Mouse (Mus musculus) MEL (cell line): ENCODE data around the gene Ces2h. TPM values are rescaled to one million over a fixed set of nuclear protein-coding genes. Genes with fewer than 3 reads are reported as not detected.

Experiments
- DNase-seq: peaks from one replicate; pipeline ENCODE4 v3.0.0; 2011; ENCODE audit warnings: low read depth, low spot score
- H3K27ac ChIP-seq: 2 replicates; pipeline ENCODE4 v1.5.1; 2012; ENCODE audit warnings: low read depth, mild to moderate bottlenecking, control low read depth, low read length, moderate library complexity; ENCODE audit not compliant: control insufficient read depth
- H3K27me3 ChIP-seq, 2 experiments: fragments of 150-350 bp in 1 of 2; sonication (generic) in 1 of 2; 2 replicates each; pipeline ENCODE4 v1.6.1; 2012; ENCODE audit warnings: low read length in 2 of 2, mild to moderate bottlenecking in 2 of 2, improper control_type of control experiment in 1 of 2, moderate library complexity in 1 of 2; ENCODE audit not compliant: insufficient read depth in 2 of 2, control insufficient read depth in 1 of 2
- H3K36me3 ChIP-seq, 2 experiments: 2 replicates each; pipeline ENCODE4 v1.6.1; 2012 to 2014; ENCODE audit warnings: low read length in 2 of 2, improper control_type of control experiment in 1 of 2, inconsistent platforms in 1 of 2, mild to moderate bottlenecking in 1 of 2; ENCODE audit not compliant: insufficient read depth in 2 of 2, control insufficient read depth in 1 of 2
- H3K4me1 ChIP-seq, 2 experiments: fragments of 150-350 bp in 1 of 2; sonication (generic) in 1 of 2; 2 replicates each; pipeline ENCODE4 v1.6.1; 2012; ENCODE audit warnings: low read length in 2 of 2, improper control_type of control experiment in 1 of 2, mild to moderate bottlenecking in 1 of 2; ENCODE audit not compliant: insufficient read depth in 2 of 2, control insufficient read depth in 1 of 2
- H3K4me3 ChIP-seq, 2 experiments: fragments of 150-350 bp in 1 of 2; sonication (generic) in 1 of 2; 2 replicates each; pipeline ENCODE4 v1.5.1; 2012; ENCODE audit warnings: low read depth in 2 of 2, low read length in 2 of 2, mild to moderate bottlenecking in 2 of 2, moderate library complexity in 2 of 2, control low read depth in 1 of 2, improper control_type of control experiment in 1 of 2; ENCODE audit not compliant: control insufficient read depth in 1 of 2, insufficient read depth in 1 of 2
- H3K79me2 ChIP-seq: 2 replicates; pipeline ENCODE4 v1.6.1; 2012; ENCODE audit warnings: mild to moderate bottlenecking, low read length, moderate library complexity; ENCODE audit not compliant: control insufficient read depth, poor library complexity, insufficient read depth
- H3K9ac ChIP-seq: 2 replicates; pipeline ENCODE4 v1.6.1; 2012; ENCODE audit warnings: low read depth, mild to moderate bottlenecking, control low read depth, low read length, moderate library complexity; ENCODE audit not compliant: control insufficient read depth, poor library complexity, severe bottlenecking
- H3K9me3 ChIP-seq: fragments of 150-350 bp; sonication (generic); replicated peaks from 2 replicates; pipeline ENCODE4 v1.6.1; 2012; ENCODE audit warnings: mild to moderate bottlenecking, low read length, improper control_type of control experiment, moderate library complexity; ENCODE audit not compliant: insufficient read depth
- BHLHE40 ChIP-seq: IDR thresholded peaks from 2 replicates; pipeline ENCODE4 v1.6.1; 2012; ENCODE audit warnings: low read depth, mild to moderate bottlenecking, inconsistent platforms, low read length, improper control_type of control experiment, borderline replicate concordance
- CHD1 ChIP-seq: IDR thresholded peaks from 2 replicates; pipeline ENCODE4 v1.6.1; 2012; ENCODE audit warnings: low read depth, mild to moderate bottlenecking, inconsistent platforms, low read length, improper control_type of control experiment
- CTCF ChIP-seq, 3 experiments: IDR thresholded peaks in 2 of 3; conservative IDR thresholded peaks in 1 of 3; 2 replicates each; pipeline ENCODE4 v1.5.1; 2011 to 2012; ENCODE audit warnings: low read length in 3 of 3, low read depth in 2 of 3, mild to moderate bottlenecking in 2 of 3, improper control_type of control experiment in 1 of 3, inconsistent platforms in 1 of 3, mixed read lengths in 1 of 3, moderate library complexity in 1 of 3; ENCODE audit not compliant: control insufficient read depth in 1 of 3, insufficient read depth in 1 of 3, poor library complexity in 1 of 3, severe bottlenecking in 1 of 3
- ELF1 ChIP-seq: IDR thresholded peaks from 2 replicates; pipeline ENCODE4 v1.6.1; 2014; ENCODE audit warnings: low read depth, mild to moderate bottlenecking, inconsistent platforms, low read length, improper control_type of control experiment, moderate library complexity
- EP300 ChIP-seq, 2 experiments: IDR thresholded peaks; 2 replicates each; pipeline ENCODE4 v1.6.1; 2011; ENCODE audit warnings: improper control_type of control experiment in 2 of 2, low read length in 2 of 2, low read depth in 1 of 2, mild to moderate bottlenecking in 1 of 2
- ETS1 ChIP-seq: IDR thresholded peaks from 2 replicates; pipeline ENCODE4 v1.6.1; 2012; ENCODE audit warnings: low read depth, mild to moderate bottlenecking, inconsistent platforms, low read length, improper control_type of control experiment, moderate library complexity
- GABPA ChIP-seq: IDR thresholded peaks from 2 replicates; pipeline ENCODE4 v1.6.1; 2012; ENCODE audit warnings: low read depth, mild to moderate bottlenecking, inconsistent platforms, low read length, improper control_type of control experiment, moderate library complexity
- HCFC1 ChIP-seq: IDR thresholded peaks from 2 replicates; pipeline ENCODE4 v1.6.1; 2012; ENCODE audit warnings: low read depth, mild to moderate bottlenecking, inconsistent platforms, low read length, improper control_type of control experiment, moderate library complexity
- KAT2A ChIP-seq: conservative IDR thresholded peaks from 2 replicates; pipeline ENCODE4 v1.6.1; 2012; ENCODE audit warnings: low read depth, low read length, improper control_type of control experiment, inconsistent platforms
- MAFK ChIP-seq: IDR thresholded peaks from 2 replicates; pipeline ENCODE4 v1.6.1; 2011; ENCODE audit warnings: low read depth, mild to moderate bottlenecking, low read length, improper control_type of control experiment, borderline replicate concordance
- MAX ChIP-seq: IDR thresholded peaks from 2 replicates; pipeline ENCODE4 v1.6.1; 2011; ENCODE audit warnings: low read length, improper control_type of control experiment
- MAZ ChIP-seq: IDR thresholded peaks from 2 replicates; pipeline ENCODE4 v1.6.1; 2012; ENCODE audit warnings: low read depth, mild to moderate bottlenecking, inconsistent platforms, low read length, improper control_type of control experiment
- MEF2A ChIP-seq: IDR thresholded peaks from 2 replicates; pipeline ENCODE4 v1.6.1; 2014; ENCODE audit warnings: low read depth, mild to moderate bottlenecking, inconsistent platforms, low read length, improper control_type of control experiment; ENCODE audit not compliant: poor library complexity, insufficient replicate concordance, severe bottlenecking; ENCODE audit errors: extremely low read depth
- MYB ChIP-seq: IDR thresholded peaks from 2 replicates; pipeline ENCODE4 v1.6.1; 2011; ENCODE audit warnings: mild to moderate bottlenecking, low read depth, low read length, improper control_type of control experiment
- NELFE ChIP-seq: IDR thresholded peaks from 2 replicates; pipeline ENCODE4 v1.6.1; 2011; ENCODE audit warnings: low read depth, low read length, improper control_type of control experiment
- NRF1 ChIP-seq: IDR thresholded peaks from 2 replicates; pipeline ENCODE4 v1.6.1; 2014; ENCODE audit warnings: low read depth, mild to moderate bottlenecking, inconsistent platforms, low read length, improper control_type of control experiment, moderate library complexity; ENCODE audit not compliant: poor library complexity, insufficient read depth, severe bottlenecking
- POLR2A ChIP-seq, 2 experiments: IDR thresholded peaks; 2 replicates each; pipeline ENCODE4 v1.6.1; 2011 to 2012; ENCODE audit warnings: low read length in 2 of 2, mild to moderate bottlenecking in 2 of 2, control low read depth in 1 of 2, improper control_type of control experiment in 1 of 2, low read depth in 1 of 2, moderate library complexity in 1 of 2; ENCODE audit not compliant: control insufficient read depth in 1 of 2, insufficient read depth in 1 of 2, poor library complexity in 1 of 2
- POLR2AphosphoS5 ChIP-seq: IDR thresholded peaks from 2 replicates; pipeline ENCODE4 v1.6.1; 2012; ENCODE audit warnings: low read depth, borderline replicate concordance, mild to moderate bottlenecking, inconsistent platforms, low read length, moderate library complexity, mixed read lengths
- RAD21 ChIP-seq: IDR thresholded peaks from 2 replicates; pipeline ENCODE4 v1.6.1; 2011; ENCODE audit warnings: mild to moderate bottlenecking, low read depth, low read length, improper control_type of control experiment
- RCOR1 ChIP-seq: IDR thresholded peaks from 2 replicates; pipeline ENCODE4 v1.6.1; 2012; ENCODE audit warnings: low read depth, mild to moderate bottlenecking, inconsistent platforms, low read length, improper control_type of control experiment
- SIN3A ChIP-seq: IDR thresholded peaks from 2 replicates; pipeline ENCODE4 v1.6.1; 2012; ENCODE audit warnings: low read length, improper control_type of control experiment, inconsistent platforms
- SMC3 ChIP-seq: IDR thresholded peaks from 2 replicates; pipeline ENCODE4 v1.6.1; 2011; ENCODE audit warnings: low read depth, low read length, improper control_type of control experiment
- TCF12 ChIP-seq: IDR thresholded peaks from 2 replicates; pipeline ENCODE4 v1.6.1; 2014; ENCODE audit warnings: low read depth, mild to moderate bottlenecking, inconsistent platforms, low read length, improper control_type of control experiment, moderate library complexity
- UBTF ChIP-seq: IDR thresholded peaks from 2 replicates; pipeline ENCODE4 v1.6.1; 2012; ENCODE audit warnings: low read depth, mild to moderate bottlenecking, inconsistent platforms, low read length, improper control_type of control experiment, moderate library complexity, borderline replicate concordance; ENCODE audit not compliant: insufficient read depth
- USF1 ChIP-seq: IDR thresholded peaks from 2 replicates; pipeline ENCODE4 v1.6.1; 2014; ENCODE audit warnings: low read depth, mild to moderate bottlenecking, inconsistent platforms, low read length, improper control_type of control experiment, moderate library complexity
- ZC3H11A ChIP-seq: IDR thresholded peaks from 2 replicates; pipeline ENCODE4 v1.6.1; 2012; ENCODE audit warnings: low read depth, mild to moderate bottlenecking, inconsistent platforms, low read length, improper control_type of control experiment
- ZKSCAN1 ChIP-seq: IDR thresholded peaks from 2 replicates; pipeline ENCODE4 v1.6.1; 2012; ENCODE audit warnings: low read depth, mild to moderate bottlenecking, inconsistent platforms, low read length, improper control_type of control experiment, moderate library complexity
- ZMIZ1 ChIP-seq: IDR thresholded peaks from 2 replicates; pipeline ENCODE4 v1.6.1; 2012; ENCODE audit warnings: low read depth, mild to moderate bottlenecking, inconsistent platforms, low read length, improper control_type of control experiment, moderate library complexity
- polyA plus RNA-seq, 2 experiments: library from polyadenylated mRNA; stranded (reverse) in 1 of 2; unstranded in 1 of 2; fragments of >175 nt in 1 of 2; fragments of >200 nt in 1 of 2; gene quantifications; 2 replicates each; pipeline versions ENCODE4 v1.2.1 to v1.2.4; 2012; ENCODE audit warnings: low replicate concordance in 2 of 2, low read depth in 1 of 2; ENCODE audit not compliant: insufficient read length in 2 of 2, insufficient read depth in 1 of 2, missing spikeins in 1 of 2
- total RNA-seq: library from RNA; depleted of rRNA; stranded (reverse); fragments of 300-350 nt; gene quantifications from 2 replicates; pipeline ENCODE4 v1.2.3, GENCODE M21; 2012; rRNA removed

Ces2h gene
- total RNA-seq (not detected in 2 replicates), polyA plus RNA-seq (not detected)

- Histone ChIP-seq H3K27me3 (peaks cover 0 to 2% of the 10 kb centered on the region in 2 experiments; a peak in 2 of 4 replicates), H3K4me1 (no peaks in the 10 kb centered on the region), H3K4me3 (no peak within 1 kb of the TSS), H3K36me3 (no peaks in the 10 kb centered on the region), H3K27ac (no peak within 1 kb of the TSS), H3K79me2 (no peaks in the 10 kb centered on the region), H3K9me3 (no peaks in the 10 kb centered on the region), H3K9ac (no peak within 1 kb of the TSS)
- TF ChIP-seq MAFK (no peak), MYB (no peak), NELFE (no peak), SMC3 (no peak), MEF2A (no peak), BHLHE40 (no peak), RAD21 (no peak), ZKSCAN1 (no peak), CHD1 (no peak), KAT2A (no peak), EP300 (IDR thresholded peaks at IDR 0.05; ENCODE audit: low read depth in 1 of 2, low read length in 2 of 2) (no peak), POLR2AphosphoS5 (no peak), CTCF (IDR thresholded peaks at IDR 0.05 in 2 of 3, conservative IDR thresholded peaks at IDR 0.05 in 1 of 3; ENCODE audit: control insufficient read depth in 1 of 3, insufficient read depth in 1 of 3, low read depth in 2 of 3, low read length in 3 of 3, poor library complexity in 1 of 3, severe bottlenecking in 1 of 3) (no peak), HCFC1 (no peak), GABPA (no peak), TCF12 (no peak), NRF1 (no peak), MAX (no peak)
- no peak for DNase-seq
These were observed at the start of gene Ces2h for GRCm38 (mm10) chr8:105000586-105000985. Gene Ces2h, plus strand, starts transcription at chr8:105000853.

DNA sequence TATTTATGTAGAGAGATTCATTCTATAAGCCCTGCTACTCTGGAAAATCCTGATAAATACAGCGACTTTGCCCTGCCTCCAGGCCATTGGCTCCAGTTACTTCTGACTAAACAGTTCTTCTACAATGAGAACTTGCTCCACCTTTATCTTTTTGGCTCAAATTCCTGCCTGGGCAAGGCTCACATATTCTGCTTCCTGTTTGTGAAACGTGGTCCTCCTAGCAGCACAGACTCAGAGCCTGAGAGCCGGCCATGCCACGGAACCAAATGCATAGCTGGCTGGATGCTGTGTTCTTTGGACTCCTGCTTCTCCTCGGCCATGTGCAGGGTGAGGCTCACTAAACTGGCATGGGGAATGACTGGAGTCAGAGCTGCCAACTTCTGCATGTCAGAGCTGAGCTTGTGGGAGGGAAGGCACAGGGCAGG, 39.1 kb upstream of the Ces2h start, which contains the start of gene Ces2g:
Ces2g (plus strand) TSS at position 182 of the 425 bp plus-strand sequence.
- Histone ChIP-seq H3K27ac (peak within 1 kb of the TSS; percentile 99), H3K9me3 (no peaks in the 10 kb centered on the region), H3K4me1 (peaks cover 8 to 34% of the 10 kb centered on the region in 2 experiments), H3K9ac (peak within 1 kb of the TSS; percentile 95), H3K36me3 (peaks cover 13 to 38% of the 10 kb centered on the region in 2 experiments), H3K4me3 (peak within 1 kb of the TSS; percentile 69 to 83), H3K79me2 (peaks cover 26% of the 10 kb centered on the region), H3K27me3 (no peaks in the 10 kb centered on the region)
- DNase-seq = peak; percentile 94
- TF ChIP-seq SMC3 (no peak), ELF1 (peak; percentile 77), KAT2A (0 out of 2 replicates have a peak, but pooled peaks have one; percentile 37), CTCF (IDR thresholded peaks at IDR 0.05 in 2 of 3, conservative IDR thresholded peaks at IDR 0.05 in 1 of 3; ENCODE audit: control insufficient read depth in 1 of 3, insufficient read depth in 1 of 3, low read depth in 2 of 3, low read length in 3 of 3, poor library complexity in 1 of 3, severe bottlenecking in 1 of 3) (no peak), MAFK (peak; percentile 46; the same call in 1 of the 2 replicates), MAZ (no peak), ETS1 (peak; percentile 80), NELFE (peak; percentile 90), POLR2A (IDR thresholded peaks at IDR 0.05; ENCODE audit: control insufficient read depth in 1 of 2, insufficient read depth in 1 of 2, low read depth in 1 of 2, low read length in 2 of 2, poor library complexity in 1 of 2) (peak; percentile 68 to 86; a peak in 3 of 4 replicates), CHD1 (no peak), RCOR1 (peak; percentile 77), ZMIZ1 (peak; percentile 90), ZC3H11A (no peak), MAX (peak; percentile 91), UBTF (no peak), USF1 (0 out of 2 replicates have a peak, but pooled peaks have one; percentile 10), SIN3A (peak; percentile 84), TCF12 (peak; percentile 86), NRF1 (peak; percentile 24; the same call in 1 of the 2 replicates), MYB (0 out of 2 replicates have a peak, but pooled peaks have one; percentile 45)
